Mouse (Mus musculus): ENCODE data around the gene Dennd6a.

The Dennd6a gene

DNA sequence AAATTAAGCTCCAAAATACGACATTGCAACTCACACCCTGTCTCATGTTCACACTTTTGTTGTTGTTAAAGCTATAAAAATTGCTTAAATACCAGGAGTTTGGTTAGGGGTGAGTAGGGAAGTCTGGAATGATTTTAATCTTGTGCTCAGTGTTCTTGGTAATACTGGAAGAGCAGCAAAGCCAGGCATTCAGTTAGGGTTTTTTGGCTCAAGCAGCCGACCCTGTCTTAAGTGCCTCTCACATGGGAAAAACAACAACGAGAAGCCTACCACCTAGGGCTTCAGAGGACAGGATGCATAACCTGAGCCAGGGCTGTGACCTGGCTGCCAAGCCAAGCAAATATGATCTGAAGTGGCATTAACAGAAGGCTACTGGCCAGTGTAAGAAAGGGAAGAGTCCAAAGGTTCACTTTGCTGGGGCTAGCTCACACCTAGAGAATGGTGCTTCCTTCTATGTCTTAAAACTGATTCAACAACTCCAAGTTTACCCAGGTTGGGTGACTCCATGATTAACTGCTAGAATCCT lies 2.7 kb downstream of the Dennd6a start:
- peak; percentile 27 to 51 for DNase-seq

DNA sequence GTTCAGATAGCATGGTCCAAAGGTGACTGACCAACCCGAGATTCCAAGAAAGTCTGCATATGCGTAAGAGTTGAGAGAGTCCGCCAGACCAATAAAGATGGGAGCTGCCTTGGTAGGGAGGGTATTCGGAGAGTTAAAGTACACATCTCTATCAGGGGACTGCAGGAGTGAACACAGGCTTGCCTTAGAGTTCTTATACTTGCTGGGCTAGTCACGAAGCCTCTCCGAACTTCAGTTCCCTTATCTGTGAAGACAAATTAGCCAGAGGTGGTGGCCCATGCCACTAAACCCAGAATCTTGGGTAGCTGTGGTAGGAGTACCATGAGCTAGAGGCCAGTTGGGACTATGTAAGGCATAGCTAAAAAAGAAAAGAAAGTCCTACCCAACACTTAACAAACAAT lies 5.1 kb downstream of the Dennd6a start:
- DNase-seq = peak in 1 of 2 experiments; percentile 13

DNA sequence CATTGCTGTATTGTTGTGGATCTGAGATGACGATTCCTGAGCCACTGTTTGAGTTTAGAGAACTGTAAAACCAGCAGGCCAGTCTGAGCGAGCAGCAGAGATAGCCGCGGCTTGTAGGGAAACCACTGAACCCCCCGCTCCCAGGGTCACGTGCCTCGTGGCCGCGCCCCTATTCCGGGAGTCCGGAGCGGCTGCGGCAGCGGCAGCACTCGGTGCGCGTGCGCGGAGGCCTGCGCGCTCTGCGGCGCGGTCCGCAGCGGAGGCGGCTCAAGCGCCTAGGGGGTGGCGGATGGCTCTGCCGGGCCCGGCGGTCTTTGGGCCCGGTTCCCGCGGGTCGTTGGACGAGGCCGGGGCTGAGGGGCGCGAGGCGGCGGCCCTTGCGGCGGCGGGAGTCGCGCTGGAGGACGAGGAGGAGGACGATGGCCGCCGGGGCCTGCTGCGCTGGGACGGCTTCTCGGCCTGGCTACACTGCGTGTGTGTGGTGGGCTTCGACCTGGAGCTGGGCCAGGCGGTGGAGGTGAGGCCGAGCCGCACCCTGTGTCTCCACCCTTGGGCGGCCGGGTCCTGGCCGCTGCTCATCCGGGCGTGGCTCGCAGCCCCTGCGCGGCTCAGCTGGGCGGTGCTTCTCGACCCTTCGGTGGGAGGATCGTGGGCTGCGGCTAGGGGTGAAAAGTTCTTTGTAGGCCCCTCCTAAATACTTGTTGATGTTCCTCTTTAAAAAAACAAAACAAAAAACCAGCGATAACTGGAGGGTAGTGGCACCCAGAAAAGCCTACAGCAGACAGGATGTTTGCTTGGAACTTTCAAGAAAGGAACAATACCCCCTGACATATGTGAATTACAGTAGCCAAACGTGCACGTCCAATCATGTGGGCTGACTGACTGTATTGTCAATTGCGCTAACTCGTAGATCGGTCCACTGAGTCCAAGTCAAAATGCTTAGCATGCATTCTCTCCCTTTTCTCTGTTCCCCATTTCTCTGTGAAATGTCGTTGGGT lies 6.0 kb downstream of the Dennd6a start:
- DNase-seq = peak; percentile 92 to 94

DNA sequence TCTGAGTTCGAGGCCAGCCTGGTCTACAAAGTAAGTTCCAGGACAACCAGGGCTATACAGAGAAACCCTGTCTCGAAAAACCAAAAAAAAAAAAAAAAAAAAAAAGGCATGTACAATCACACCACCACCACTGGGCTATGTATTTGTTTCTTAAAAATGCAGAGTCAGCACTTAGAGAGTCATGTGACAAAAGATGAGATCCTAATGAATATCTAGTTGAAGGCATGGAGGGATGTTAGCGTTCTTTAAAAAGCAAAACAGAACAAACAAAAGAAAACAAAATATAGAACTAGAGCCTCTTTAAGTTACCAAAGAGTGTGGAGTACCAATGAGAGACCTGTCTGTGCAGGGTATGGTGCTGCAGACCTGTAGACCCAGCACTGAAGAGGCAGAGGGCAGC lies 10.0 kb downstream of the Dennd6a start:
- DNase-seq = no peak

DNA sequence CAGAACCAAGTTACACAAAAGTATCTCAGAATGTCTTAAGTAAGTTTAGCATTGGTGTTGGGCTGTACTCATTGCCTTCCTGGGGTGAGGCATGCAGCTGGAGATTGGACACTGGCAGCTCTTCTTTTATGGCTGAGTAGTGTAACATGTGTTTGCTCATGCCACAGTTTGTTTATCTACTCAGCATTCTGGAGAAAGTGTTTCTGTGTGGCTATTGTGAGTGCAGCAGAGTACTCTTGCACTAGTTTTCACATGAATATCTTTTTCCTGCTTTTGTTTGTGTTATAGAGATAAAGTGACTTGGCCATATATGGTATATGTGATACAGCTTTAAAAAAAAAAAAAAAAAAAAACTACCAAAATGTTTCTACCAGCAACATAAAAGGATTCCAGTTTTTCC lies 13.5 kb downstream of the Dennd6a start:
- DNase-seq = no peak

DNA sequence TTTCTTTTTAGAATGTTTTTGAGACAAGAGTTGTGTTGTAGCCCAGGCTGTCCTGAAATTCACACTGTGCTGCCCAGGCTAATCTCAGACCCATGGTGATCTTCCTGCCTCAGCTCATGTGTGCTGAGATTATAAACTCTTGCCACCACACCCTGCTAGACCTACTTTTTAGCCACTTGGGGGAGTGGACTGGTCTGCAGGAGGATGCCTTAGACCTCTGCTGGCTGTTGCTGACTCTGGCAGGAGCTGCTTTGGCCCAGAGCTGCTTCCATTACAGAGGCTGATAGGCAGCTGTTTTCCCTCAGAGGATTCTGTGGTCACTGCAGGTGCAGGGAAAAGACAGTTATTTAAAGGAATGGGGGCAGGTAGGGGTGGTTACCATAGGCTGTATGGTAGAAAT lies 17.7 kb downstream of the Dennd6a start:
- DNase-seq = no peak

DNA sequence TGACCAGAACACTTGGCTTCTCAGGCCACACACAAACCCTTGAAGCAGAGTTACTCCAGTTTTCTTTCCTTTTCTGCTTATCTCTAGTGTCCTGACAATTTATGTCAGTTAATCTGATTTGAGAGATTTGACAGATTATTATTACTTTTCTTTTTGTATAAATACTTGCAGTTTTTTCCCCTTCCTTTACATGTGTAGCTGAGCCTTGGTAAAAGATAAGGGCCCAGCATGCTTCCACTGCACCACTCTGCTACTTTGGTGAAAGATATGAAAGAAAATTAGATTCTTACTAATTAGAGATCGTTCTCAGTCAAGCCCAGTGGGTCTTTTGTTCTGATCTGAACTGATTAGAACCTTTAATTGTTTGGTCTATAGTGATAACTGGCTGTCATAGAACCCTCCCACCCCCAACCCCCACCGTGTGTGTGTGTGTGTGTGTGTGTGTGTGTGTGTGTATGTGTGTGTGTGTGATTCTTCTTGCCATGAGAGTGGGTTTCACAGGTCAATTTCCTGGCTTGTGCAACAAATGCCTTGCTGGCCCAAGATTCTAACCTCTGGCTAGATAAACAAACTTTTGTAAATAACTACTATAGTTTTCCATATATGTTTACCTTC lies 19.7 kb downstream of the Dennd6a start:
- DNase-seq = no peak

DNA sequence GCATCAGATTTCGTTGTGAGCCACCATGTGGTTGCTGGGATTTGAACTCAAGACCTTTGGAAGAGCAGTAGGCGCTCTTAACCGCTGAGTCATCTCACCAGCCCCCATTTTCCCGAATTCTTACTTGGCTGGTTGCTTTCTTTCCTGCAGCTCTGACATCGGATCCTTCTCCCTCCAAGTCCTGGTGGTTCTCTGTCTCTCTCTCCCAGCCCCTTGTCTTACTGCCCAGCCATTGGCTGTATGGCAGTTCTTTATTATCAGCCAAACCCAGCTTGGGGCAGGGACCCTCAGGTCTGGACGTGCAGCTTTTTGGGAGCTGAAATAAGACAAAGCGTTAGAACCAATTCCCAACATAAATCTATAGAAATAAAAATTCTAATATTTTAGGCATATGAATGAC lies 21.5 kb downstream of the Dennd6a start:
- no peak for DNase-seq

DNA sequence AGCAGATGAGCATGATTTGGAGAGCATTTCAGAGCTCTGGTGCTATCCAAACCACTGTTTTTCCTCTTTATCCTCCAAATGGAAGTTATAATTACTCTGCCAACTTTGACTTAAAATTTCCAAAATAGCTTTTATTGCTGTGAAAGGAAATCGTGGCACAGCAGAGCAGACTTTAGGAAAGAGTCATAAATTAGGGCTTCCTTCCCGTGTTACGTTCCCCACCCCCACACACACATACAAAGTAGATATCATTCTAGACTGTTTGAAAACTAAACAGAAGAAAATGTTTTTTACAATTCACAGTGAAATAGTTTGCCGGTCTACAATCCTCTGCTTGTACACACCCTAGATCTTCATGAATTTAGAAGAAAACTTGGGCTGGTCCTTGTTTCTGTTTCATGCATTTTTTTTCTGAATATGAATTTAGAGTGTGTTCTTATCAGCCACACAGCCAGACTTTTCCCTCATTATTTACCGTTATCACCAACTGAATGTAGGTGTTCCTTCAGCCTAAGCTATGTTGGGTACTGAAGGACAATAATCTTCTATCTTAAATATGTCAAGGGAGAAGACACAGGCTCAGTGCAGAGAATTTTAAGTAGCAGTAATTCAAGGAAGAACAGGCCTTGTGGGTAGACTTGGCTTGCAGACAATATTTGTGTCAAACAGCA lies 22.2 kb downstream of the Dennd6a start:
- no peak for DNase-seq

DNA sequence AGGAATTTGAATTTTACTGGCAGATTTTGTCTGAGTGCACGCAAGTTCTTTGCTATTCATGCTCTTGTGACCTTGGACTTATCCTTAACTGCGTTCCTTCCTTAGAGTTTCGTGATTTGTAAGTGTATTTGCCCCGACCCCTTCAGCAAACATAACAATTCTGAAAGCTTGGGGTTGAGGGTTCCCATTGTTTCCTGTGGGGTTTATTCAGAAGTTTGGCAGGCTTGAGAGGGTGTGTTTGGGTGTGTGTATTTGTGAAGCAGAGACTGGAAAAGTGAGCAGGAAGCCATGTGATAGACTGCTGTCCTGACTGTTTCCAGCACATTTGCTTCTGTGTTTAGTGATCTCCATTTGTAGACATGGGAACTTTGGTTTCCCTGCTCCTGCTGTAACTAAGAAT lies 31.7 kb downstream of the Dennd6a start:
- no peak for DNase-seq

DNA sequence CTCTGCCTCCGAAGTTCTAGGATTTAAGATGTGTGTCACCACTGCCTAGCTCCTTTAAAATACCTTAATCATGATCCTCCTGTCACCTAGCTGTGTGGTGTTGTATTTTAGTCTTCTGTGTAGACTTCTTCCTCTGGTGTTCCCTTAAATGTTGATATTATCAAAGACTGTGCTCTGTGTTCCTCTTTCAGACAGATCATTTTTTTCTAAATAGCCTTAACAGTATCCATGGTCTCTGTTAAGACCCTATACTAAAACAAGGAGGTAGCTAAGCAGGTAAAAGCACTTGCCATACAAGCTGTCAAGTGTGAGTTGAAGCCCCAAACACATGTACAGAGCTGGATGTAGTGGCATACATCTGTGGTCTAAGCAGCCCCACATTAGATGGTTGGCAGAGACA lies 36.0 kb downstream of the Dennd6a start:
- DNase-seq = no peak

DNA sequence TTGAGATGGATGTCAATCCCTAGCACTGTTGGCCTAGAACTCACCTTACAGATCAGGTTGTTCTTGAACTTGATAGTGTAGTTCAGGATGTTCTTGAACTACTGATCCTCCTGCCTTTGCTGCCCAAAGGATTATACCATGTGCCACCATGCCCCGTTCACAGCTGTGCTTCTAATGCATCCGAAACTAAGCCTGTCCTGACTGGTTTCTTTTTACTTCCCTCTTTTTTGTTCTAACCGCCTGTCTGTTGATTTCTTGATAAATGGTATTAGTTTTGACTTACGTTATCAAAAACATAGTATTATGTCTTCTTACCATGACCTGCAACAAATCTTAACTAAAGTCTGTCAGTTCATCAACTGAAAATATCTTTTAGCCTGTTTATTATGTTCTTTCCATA lies 37.0 kb downstream of the Dennd6a start:
- no peak for DNase-seq

DNA sequence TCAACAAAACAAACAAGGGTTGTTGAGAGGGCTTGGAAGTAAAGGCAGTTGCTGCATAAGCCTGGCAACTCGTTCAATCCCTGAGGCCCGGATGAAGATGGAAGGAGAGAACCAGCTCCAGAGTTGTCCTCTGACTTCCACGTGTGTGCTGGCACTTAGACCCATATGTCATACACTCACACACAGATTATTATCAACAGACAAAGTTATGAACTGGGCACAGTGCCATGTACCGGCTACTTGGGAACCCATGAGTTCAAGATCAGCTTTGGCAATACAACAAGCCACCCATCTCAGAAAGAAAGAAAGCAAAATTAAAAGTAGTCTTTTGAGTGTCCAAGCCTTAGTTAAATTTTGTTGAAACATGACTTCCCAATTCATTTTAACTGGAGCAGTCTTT lies 51.6 kb downstream of the Dennd6a start:
- DNase-seq = no peak

DNA sequence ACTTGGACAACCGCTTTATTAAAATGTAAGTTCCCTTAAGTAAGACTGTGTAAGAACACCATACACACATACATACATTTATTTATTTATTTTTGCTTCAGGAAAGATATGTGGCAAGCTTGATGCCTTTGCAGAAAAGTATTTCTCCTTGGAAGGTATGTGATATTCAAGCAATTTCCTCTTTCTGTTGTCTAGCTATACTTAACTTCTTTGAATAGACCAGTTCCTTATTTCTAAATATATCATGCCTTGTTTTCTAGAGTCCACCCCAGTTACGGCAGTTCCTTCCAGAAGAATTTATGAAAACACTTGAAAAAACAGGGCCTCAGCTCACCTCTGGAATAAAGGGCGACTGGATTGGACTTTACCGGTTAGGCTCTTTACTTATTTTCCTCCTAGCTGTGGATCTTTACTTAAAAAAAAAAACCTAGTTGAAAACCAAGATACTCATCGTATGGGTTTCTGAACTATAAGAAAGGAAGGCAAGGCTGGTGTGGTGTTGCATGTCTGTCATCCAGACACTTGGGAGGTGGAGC lies 53.0 kb downstream of the Dennd6a start:
- DNase-seq = no peak

DNA sequence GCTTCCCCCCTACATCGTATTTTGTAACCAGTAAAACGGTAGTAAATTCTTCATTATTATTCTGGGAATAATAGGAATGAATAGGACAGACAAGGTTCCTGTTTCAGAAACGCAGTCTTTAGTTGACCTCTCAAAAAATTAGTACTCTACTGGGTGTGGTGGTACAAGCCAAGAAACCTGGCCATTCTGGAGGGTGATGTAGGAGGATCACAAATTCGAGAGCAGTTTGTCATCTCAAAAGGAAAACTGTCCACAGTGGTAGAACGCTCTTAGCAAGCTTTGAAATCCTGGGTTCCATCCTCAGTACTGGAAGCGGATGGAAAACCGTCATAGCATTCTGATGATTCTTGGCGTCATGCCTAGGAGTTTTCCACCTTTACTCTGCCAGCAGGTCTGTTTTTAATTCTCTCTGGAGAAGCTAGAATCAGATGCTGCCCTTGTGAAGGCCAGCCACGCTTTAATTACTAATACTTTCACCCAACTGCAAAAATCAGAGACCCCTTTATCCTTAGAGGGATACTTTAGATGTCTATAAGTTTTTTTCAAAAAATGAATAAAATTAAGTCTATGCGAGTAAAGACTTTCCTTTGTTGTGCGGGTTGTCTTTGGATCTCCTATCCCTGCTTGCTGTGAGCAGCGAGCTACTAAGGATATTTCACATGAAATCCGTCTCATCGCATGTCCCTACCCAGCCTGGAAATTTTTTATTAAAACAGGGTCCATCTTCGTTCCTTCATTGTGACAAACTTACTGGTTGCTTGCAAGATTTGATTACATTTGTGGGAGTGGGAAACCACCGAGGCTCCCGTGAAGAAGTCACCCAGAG lies 63.6 kb downstream of the Dennd6a start:
- peak; percentile 29 to 55 for DNase-seq

DNA sequence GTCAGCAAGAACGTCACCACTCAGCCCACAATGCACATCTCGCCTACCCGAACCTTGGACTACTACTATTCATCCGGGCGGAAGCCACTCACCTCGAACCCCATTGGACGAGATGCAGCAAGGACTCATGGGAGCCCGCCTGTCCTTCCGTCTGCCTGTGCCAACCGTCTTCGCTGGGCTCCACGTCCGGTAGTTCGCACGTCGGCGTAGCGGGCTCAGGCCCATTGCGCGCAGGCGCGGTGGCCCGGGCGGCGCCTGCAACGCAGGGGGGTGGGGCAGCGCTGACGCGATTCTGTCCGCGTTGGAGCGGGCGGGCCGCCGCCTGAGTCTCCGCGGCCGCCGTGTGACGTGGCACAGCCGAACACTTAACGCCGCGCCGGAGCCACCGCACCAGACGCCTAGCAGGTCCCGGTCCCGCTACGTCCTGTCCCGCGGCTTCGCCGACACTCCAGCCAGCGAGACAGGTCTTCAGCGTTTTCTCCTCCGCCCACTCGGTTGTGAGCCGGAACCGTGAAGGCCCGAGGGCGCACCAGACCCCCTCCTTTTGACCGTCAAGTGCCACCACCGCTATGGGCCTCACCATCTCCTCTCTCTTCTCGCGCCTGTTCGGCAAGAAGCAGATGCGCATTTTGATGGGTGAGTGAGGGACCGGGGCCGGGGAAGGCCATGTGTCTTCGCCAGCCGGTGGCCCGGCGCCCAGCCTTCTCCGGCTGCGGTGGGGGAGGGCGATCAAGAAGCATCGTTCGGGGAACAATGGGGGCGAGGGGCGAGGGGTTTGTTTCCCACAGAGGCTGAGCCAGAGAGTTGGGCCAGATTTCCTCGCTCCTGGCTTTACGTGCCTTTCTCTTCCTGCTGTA lies 64.4 kb downstream of the Dennd6a start, which contains the start of gene Arf4:
Arf4 (plus strand) TSS at position 224 of the 857 bp plus-strand sequence.
- peak; percentile 99 for DNase-seq

DNA sequence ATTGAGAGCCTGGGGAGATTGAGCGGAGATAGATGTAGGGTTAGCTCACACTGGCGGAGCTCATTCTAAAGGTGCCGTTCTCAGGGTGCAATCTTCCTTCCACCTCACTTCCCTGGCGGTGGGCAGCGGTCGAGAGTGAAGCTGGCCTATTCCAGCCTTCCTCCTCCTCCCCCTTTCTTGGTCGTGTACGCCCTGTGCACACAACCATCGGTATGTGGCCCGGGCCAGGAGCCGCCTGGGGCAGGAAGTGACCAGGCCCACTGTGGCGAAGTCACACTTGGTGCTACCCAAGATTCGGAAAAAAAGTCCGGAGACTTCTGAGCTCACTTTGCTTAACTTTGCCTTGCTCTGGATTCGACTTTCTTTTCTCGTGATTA lies 65.0 kb downstream of the Dennd6a start:
- DNase-seq = peak; percentile 40 to 50

DNA sequence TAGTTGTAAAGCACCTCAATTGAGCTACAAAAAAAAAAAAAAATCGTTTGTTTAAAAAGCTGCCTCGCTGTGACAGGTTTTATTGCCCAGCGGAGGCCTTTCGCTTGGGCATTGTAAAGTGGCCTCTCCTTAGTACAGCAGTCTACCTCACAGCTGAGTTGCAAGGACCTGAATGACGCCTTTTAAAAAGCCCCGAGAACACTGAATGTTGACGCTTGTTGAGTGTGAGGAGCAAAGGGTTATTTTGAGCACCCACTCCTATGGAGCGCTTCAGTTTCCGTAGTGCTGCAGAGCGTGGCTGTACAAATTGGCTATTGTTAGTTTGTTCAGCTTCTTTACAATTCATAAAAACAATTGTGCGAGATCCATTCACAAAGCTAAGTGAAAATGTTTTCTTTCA lies 65.6 kb downstream of the Dennd6a start:
- no peak for DNase-seq

DNA sequence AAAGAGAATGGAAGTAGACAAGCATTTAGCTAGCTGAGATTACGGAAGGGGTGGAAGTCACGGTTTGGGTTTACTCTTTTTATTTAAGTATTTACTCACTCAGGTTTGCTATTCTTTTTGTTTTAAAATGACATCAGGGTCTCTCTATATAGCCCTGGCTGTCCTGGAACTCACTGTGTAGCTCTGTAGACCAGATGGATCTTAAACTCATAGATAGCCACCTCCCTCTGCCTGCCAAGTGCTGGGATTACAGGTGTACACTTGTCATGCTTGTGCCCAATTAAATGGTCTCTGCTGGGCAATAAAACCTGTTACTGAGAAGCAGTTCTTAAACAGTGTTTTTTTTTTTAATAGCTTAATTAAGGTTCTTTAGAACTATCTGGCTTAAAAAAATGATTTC lies 66.3 kb downstream of the Dennd6a start:
- DNase-seq = peak; percentile 20 to 47

DNA sequence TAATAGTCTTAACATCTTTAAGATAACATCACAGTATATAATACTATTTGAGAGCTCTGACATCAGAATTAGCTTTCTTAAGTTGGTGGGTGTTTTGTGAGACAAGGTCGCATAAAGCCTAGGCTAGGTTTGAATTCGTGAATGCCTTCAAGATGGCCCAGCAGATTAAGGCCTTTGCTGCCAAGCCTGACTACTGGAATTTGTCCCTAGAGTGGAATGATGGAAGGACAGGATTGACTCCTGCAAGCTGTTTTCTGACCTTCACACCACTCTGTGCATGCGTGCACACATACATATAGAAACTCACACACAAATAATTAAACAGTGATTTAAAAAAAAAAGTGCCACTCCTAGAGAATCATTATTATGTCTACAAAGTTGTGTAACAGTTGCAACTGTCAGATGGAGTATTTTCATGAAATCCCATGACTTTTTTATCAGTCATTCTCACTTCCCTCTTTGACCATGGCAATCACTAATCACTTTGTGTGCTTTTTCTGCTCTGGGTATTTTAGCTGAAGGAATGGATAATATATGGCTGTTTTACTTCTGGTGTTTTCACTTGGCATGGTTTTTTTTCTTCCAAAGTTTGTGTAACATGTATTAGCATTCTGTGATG lies 69.5 kb downstream of the Dennd6a start:
- DNase-seq = no peak

All from cerebellum, adult 18-20 months (tissue).